Mouse (Mus musculus) NIH3T3 (cell line): ENCODE measurements around the gene Bnipl.

Source experiments
- DNase-seq: peaks from one replicate; pipeline ENCODE4 v3.0.0-alpha.2; 2012; ENCODE audit warnings: low read depth

The Bnipl gene

DNA sequence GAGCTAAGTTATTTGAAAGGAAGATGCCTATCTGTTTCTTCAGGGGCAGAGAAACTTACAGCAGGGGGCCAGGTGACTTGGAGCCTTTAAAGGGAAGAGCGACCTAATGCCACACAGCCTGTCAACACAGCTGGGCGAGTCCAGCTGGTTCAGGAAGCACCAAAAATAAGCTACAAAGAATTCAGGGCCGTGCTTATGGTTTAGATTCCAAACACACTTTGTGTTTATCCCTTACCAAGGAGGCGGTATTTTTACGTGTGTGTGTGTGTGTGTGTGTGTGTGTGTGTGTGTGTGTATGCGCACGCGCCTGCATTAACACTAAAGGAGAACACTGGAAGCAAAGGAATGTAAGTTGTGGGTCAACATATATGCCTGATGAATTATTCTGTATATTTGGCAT lies 29.8 kb upstream of the Bnipl start:
- DNase-seq: peak; percentile 71

GRCm38 (mm10) chr3:95277149-95277551 lies 26.2 kb upstream of the Bnipl start:
- no peak for DNase-seq

DNA sequence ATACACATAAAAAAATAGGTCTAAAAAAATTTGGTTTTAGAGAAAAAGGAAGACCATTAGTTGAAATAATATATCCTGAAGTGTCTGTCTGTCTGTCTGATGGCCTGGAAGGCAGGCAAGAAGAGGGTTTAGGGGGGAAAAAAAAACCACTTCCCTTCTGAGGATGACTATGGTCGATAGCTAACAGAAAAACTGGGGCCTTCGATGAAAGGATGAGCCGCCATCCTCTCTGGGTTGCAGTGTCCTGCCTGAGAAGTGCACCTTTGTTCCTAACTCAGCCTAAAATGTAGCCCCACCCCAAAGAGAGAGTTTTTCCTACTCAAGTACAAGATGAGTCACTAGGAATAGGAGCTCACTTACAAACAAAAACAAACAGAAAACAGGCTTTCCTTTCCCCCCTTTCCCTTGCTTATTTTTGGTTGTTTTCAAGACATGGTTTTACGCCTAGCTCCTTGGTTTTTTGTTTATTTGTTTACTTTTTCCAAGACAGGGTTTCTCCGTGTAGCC lies 25.5 kb upstream of the Bnipl start:
- DNase-seq: peak; percentile 47

GRCm38 (mm10) chr3:95275161-95275560 lies 24.2 kb upstream of the Bnipl start:
- DNase-seq: no peak

DNA sequence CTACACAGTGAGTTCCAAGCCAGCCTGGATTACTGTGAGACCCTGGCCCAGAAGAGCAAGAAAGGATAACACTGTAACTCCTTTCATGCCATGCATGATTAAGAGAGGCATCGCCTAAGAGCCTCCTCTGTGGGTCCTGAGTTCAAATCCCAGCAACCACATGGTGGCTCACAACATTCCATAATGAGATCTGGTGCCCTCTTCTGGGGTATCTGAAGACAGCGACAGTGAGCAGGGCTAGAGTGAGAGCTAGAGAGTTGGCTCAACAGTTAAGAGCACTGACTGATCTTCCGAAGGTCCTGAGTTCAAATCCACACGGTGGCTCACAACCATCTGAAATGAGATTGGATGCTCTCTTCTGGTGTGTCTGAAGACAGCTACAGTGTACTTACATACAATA lies 23.5 kb upstream of the Bnipl start:
- no peak for DNase-seq

DNA sequence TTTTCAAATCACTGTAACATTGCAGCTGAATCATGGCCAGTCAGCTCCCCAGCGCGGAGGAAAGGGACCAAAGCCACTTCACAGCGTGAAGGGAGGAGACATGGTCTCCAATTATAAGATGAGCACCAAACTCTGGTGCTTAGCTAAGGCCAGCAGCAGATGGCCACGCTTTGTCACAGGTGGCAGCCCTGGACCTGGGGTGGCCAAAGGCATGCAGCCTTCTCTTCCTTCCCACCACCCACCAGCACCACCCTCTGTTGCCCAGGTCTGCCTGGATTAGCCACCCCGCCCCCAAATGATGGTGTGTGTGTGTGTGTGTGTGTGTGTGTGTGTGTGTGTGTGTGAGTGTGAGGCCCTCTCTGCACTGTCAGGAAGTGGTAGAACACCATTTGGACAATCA lies 22.5 kb upstream of the Bnipl start:
- no peak for DNase-seq

GRCm38 (mm10) chr3:95270766-95271364 lies 19.9 kb upstream of the Bnipl start:
- no peak for DNase-seq

- DNase-seq: no peak
Observed at GRCm38 (mm10) chr3:95269789-95270188, 18.8 kb upstream of the Bnipl start.

GRCm38 (mm10) chr3:95267855-95268254 lies 16.9 kb upstream of the Bnipl start:
- peak; percentile 72 for DNase-seq

GRCm38 (mm10) chr3:95266052-95266451 lies 15.1 kb upstream of the Bnipl start:
- DNase-seq: no peak

- no peak for DNase-seq
Observed at GRCm38 (mm10) chr3:95264724-95265123, 13.7 kb upstream of the Bnipl start.

DNA sequence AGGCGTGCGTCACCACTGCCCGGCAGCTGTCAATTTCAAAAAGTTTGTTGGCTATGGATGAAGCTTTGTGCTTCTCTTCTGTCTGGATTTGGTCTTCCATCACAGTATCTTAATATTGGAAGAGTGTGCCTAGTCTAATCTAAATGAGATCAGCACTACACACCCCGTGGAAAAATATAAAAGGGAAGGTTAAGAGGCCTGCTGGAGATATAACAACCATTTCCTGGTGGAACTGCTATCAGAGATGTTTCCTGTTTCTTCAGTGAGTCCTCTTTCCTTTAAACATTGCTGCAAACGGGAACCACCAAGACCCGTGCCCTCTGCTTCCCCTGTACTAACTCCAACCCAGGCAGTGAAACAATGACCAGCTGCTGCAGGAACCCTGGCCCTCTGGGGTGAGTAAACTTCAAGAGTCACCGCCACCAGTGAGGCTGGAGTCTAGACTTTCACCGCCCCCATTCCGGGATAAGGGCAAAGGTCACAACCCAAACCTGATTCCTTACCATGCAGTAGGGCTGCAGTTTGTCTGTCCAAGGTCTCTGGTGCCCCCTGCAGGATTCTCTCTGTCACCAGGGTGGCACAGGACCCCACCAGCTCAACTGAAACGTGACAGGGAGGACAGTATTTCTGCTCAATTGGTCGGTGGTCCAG lies 12.2 kb upstream of the Bnipl start:
- peak; percentile 73 for DNase-seq

GRCm38 (mm10) chr3:95261975-95262374 lies 11.0 kb upstream of the Bnipl start:
- peak; percentile 80 for DNase-seq

GRCm38 (mm10) chr3:95256931-95257330 lies 5.9 kb upstream of the Bnipl start:
- no peak for DNase-seq

DNA sequence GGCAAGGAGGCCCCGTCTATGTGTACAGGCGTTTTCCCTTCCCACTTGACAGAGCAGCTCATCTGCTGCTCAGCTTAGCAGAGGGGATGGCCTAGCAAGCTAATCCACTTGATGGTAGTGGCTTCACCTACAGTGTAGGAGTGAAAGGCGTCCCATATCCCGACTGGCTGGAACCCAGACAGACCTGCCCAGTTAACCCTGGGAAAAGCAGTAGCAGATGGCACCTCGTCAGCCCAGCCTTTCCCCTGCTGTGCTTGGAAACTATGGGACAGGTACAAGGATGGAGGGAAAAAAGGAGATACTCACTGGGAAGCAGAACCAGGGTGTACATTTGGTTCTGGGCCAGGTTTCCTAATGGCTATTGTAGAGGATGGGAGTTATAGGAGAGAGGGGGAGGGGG lies 632 bp downstream of the Bnipl start:
- no peak for DNase-seq

DNA sequence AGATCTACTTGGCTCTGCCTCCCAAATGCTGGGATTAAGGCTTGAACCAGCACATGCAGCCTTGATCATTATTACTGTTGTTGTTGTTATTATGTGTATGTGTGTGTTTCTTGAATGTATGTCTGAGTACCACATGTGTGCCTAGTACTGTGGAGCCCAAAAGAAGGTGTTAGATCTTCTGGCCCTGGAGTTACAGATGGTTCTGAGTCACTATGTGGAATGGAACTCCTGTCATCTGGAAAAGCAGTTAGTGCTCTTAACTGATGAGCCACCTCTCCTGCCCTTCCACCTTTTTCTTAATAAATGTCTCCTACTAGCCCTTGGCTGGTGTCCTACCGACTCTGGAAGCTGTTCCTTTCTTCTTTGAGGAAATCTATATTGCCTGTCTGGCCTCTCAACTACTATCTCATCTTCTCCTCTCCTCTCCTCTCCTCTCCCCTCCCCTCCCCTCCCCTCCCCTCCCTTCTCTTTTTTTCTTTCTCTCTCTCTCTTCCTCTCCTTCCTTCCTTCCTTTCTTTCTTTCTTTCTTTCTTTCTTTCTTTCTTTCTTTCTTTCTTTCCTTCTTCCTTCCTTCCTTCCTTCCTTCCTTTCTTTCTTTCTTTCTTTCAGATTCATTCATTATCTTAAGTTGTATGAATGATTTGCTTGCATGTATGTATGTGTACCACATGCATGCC lies 3.2 kb downstream of the Bnipl start:
- no peak for DNase-seq

DNA sequence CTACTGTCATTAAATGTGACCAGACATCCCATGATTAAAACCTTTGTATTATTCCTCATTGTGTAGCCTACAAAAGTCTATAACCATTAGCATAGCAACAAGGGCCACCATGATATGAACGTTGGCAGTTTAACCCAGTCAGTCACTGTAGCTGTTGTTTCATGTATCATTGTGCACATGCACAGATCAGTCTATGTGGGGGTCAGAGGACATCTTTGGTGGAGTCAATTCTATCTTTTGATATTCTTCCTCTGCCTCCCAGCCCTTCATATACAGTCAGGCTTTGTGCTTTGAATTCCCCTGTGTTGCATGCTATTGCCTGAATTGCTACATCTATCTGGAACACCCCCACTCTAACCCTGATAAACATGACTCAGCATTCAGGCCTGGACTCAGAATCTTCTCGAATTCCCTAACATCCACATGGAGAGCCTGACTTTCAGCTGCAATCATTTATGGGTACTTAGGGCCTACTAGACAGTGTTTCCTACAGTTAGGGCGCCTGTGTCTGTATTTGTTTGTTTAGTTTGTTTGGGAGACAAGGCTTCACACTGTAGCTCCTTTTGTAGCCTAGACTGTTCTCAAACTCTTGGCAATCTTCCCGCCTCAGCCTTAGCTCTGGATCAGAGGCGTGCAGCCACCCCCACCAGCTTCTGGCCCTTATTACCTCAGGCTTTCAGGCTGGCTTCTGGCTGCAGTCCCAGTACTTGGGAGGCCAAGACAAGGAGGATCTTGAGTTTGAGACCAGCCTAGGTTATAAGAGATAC lies 4.3 kb downstream of the Bnipl start:
- peak; percentile 96 for DNase-seq

GRCm38 (mm10) chr3:95243086-95243485 lies 7.9 kb downstream of the Bnipl start:
- no peak for DNase-seq

DNA sequence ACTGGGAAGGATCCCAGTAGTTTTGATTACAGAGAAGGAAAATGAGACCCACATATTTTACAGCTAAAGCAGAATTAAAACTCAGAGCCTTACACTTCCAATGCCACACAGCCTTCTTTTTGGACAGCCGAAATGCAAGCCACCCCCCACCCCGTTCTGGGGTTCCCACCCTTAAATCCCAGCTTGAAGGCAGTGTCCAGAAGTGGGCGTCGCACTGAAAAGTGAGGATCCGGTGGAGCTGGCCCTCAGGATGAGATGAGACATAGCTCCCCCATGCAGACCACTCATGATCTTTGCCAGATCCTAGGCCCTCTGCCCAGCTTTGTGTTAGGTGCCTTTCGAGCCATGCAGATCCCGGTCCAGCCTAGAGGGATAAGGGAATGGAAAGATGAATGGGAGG lies 9.5 kb downstream of the Bnipl start, which contains the start of gene Gm128:
Gm128 (minus strand) TSS at position 101 of the 400 bp plus-strand sequence.
- DNase-seq: no peak

DNA sequence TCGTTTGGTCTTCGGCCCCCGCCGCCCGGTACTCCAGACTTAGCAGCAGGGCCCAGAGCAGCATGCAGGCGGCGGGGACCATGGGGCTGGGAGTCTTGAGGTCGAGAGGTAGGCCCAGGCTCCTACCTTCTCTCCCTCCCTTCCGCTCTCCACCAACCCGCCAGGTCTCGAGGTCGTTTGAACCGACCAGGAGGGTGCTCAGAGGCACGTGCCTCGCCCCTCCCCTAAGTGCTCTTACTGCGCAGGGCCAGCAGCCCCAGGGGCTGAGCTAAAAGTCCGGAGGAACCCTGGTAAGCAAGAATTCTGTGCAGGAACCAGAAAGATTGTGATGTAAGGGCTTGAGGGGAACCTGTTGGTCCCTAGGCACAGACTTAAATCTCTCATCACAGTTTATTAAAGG lies 10.1 kb downstream of the Bnipl start:
- DNase-seq: no peak

DNA sequence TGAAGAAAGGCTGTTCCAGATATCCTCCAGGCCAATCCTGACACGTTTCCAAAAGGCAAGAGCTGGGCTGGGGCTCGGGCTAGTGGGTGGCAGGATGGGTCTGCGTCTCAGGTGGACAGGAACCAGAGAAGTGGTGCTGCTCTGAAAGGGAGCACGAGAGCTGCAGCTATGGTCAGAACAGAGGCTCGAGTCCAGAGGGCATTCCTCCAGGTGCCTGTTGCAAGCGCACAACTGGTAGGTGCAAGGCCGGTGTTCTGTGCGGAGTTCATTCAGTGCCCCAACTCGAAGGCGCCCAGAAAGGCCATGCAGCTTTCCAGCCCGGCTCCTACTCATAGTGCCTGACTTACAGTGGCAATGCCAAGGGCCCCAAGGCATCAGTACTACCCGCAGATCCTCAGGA lies 11.0 kb downstream of the Bnipl start:
- DNase-seq: no peak

DNA sequence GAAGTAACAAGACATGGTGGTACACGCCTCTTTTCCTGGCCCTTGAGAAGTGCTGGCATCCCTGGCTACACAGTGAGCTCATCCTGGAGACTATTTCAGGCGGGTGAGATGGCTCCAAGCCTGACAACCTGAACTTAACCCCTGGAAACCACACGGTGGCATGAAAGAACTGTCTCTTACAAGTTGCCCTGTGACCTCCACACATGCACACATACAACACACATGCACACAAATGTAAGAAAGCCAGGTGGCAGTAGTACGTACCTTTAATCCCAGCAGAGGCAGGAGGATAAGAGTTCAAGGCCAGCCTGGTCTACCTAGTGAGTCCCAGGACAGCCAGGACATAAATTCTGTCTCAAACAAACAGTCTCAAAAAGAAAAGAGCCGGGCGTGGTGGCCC lies 12.0 kb downstream of the Bnipl start:
- DNase-seq: no peak
